ENCODE assay signal across 15 mouse cellular contexts in genomic region chr11:108136341-108136740, GRCm38 (mm10).
DNase-seq lines count a peak whose midpoint lies in the region; ATAC-seq lines count a peak whose summit lies in the region.
"Had no signal": no experiment of that assay in that cellular context is flagged by ENCODE, and none has a peak within 500 bp of the region (broad histone marks: within the 10 kb centered on the region; RNA-seq: fewer than 3 reads in every experiment).

No protein-coding gene starts in this region.

- H3K4me1 ChIP-seq in hindbrain, embryonic 15.5 days (replicated peaks) = peaks cover 16% of the 10 kb centered on the region
- H3K4me1 ChIP-seq in hindbrain, embryonic 10.5 days (replicated peaks) = no peaks in the 10 kb centered on the region
- H3K4me1 ChIP-seq: liver, embryonic 13.5 days; neural tube, embryonic 12.5 days had no signal

- no peak for DNase-seq in frontal cortex, postnatal 10 days (ENCODE audit: low spot score in 2 of 2)
- no peak for DNase-seq in hindbrain, embryonic 10.5 days (ENCODE audit: low spot score)
- peak; percentile 49 to 65 for DNase-seq in right cerebral cortex, adult 2 months (ENCODE audit: low spot score in 2 of 2)
- no peak for DNase-seq in right cerebral cortex, postnatal 14 days
- DNase-seq in skeletal muscle tissue, adult 2 months (ENCODE audit: low read depth, low spot score) = peak; percentile 43
- DNase-seq in spleen, postnatal 10 days (ENCODE audit: low spot score in 2 of 2) = no peak
- DNase-seq: adrenal gland, postnatal 10 days; cerebellum, adult 8-10 months; liver, embryonic 13.5 days; spleen, adult 18-20 months; thymus, adult 18-20 months had no signal

- no peak overlapping the region for H3K4me2 ChIP-seq in hindbrain, embryonic 15.5 days
- H3K4me2 ChIP-seq: liver, embryonic 13.5 days; neural tube, embryonic 12.5 days had no signal

- H3K9me3 ChIP-seq in hindbrain, embryonic 15.5 days = no peaks in the 10 kb centered on the region
- no peaks in the 10 kb centered on the region for H3K9me3 ChIP-seq in hindbrain, embryonic 10.5 days
- H3K9me3 ChIP-seq: liver, embryonic 13.5 days; neural tube, embryonic 12.5 days had no signal

- H3K36me3 ChIP-seq in hindbrain, embryonic 15.5 days = no peaks in the 10 kb centered on the region
- no peaks in the 10 kb centered on the region for H3K36me3 ChIP-seq in hindbrain, embryonic 10.5 days
- H3K36me3 ChIP-seq: liver, embryonic 13.5 days; neural tube, embryonic 12.5 days had no signal

- H3K27ac ChIP-seq in hindbrain, embryonic 15.5 days (replicated peaks) = peak overlapping the region; percentile 30
- H3K27ac ChIP-seq in hindbrain, embryonic 10.5 days = no peak overlapping the region
- H3K27ac ChIP-seq: liver, embryonic 13.5 days; macrophage; neural tube, embryonic 12.5 days had no signal

- WGBS in hindbrain, embryonic 15.5 days = 49% methylated on average over 3 of the region's 3 CpGs
- WGBS in hindbrain, embryonic 10.5 days = 72% methylated on average over 3 of the region's 3 CpGs

- peak; percentile 78 for ATAC-seq in frontal cortex, adult (ENCODE audit: low TSS enrichment)
- ATAC-seq in hindbrain, embryonic 15.5 days (ENCODE audit: low FRiP score, low read depth) = no peak

- H3K9ac ChIP-seq in hindbrain, embryonic 15.5 days = no peak overlapping the region
- H3K9ac ChIP-seq: liver, embryonic 13.5 days; neural tube, embryonic 12.5 days had no signal

- H3K4me3 ChIP-seq in hindbrain, embryonic 15.5 days = no peak overlapping the region
- H3K4me3 ChIP-seq in hindbrain, embryonic 10.5 days = no peak overlapping the region
- H3K4me3 ChIP-seq: liver, embryonic 13.5 days; neural tube, embryonic 12.5 days had no signal

- H3K27me3 ChIP-seq in hindbrain, embryonic 15.5 days = no peaks in the 10 kb centered on the region
- peaks cover 6% of the 10 kb centered on the region for H3K27me3 ChIP-seq in hindbrain, embryonic 10.5 days (ENCODE audit: insufficient read depth, poor library complexity, severe bottlenecking)
- H3K27me3 ChIP-seq: liver, embryonic 13.5 days; neural tube, embryonic 12.5 days had no signal

Comparison
In these comparisons a context has a peak if more than half of its experiments do, and no peak if none do; other contexts are left out.
1. DNase-seq: peak in right cerebral cortex, adult 2 months (2 of 2) and skeletal muscle tissue, adult 2 months (single experiment); none in frontal cortex, postnatal 10 days (0 of 2), hindbrain, embryonic 10.5 days (single experiment), right cerebral cortex, postnatal 14 days (single experiment) and spleen, postnatal 10 days (0 of 2).